Mouse (Mus musculus) CD4-positive, CD25-positive, alpha-beta regulatory T cell, adult 2 months (primary cell): ENCODE measurements around the gene Gstm6.
"Not testable (repeated sequence)": the region's sequence is repeated elsewhere in the genome, so short reads cannot be mapped to it uniquely, and the experiment has no call there.

ENCODE experiments used
- DNase-seq: peaks from one replicate; pipeline ENCODE4 v3.0.0-alpha.2; 2012; ENCODE audit warnings: low read depth, low spot score

Gene Gstm6

GRCm38 (mm10) chr3:107943239-107943990, at the start of gene Gstm6:
Gene Gstm6, minus strand, starts transcription at chr3:107943749.
- DNase-seq: no peak

GRCm38 (mm10) chr3:107986041-107986562, 42.6 kb upstream of the Gstm6 start, which contains the start of gene Gstm2:
Gene Gstm2, minus strand, starts transcription at chr3:107986453.
- no peak for DNase-seq

GRCm38 (mm10) chr3:107985141-107985540, 41.6 kb upstream of the Gstm6 start:
- not testable (repeated sequence) for DNase-seq

DNA sequence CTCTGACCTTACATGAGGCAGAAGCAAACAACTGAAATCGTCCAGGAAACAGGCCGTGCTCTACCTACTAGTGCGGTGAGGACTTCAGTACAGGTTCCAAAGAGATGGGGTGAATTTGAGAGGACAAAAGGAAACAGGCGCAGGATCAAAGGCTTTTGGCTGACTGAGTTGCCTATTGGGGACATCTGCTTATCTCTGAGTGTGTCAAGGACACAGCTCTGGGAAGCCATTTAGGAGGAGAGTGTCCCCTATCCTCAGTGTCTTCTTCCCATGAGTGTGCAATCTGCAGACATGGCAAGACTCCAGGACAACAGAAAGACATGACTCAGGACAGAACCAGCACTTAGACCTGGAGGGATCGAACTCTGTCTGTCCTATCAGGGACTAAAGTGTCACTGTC, 40.9 kb upstream of the Gstm6 start:
- no peak for DNase-seq

- DNase-seq: no peak
These were observed 40.2 kb upstream of the Gstm6 start for GRCm38 (mm10) chr3:107983771-107984170.

GRCm38 (mm10) chr3:107982726-107983125, 39.2 kb upstream of the Gstm6 start:
- no peak for DNase-seq

GRCm38 (mm10) chr3:107981261-107981660, 37.7 kb upstream of the Gstm6 start:
- no peak for DNase-seq

- DNase-seq: no peak
These were observed 34.1 kb upstream of the Gstm6 start for GRCm38 (mm10) chr3:107977691-107978090.

- no peak for DNase-seq
These were observed 30.7 kb upstream of the Gstm6 start for GRCm38 (mm10) chr3:107974237-107974636.

DNA sequence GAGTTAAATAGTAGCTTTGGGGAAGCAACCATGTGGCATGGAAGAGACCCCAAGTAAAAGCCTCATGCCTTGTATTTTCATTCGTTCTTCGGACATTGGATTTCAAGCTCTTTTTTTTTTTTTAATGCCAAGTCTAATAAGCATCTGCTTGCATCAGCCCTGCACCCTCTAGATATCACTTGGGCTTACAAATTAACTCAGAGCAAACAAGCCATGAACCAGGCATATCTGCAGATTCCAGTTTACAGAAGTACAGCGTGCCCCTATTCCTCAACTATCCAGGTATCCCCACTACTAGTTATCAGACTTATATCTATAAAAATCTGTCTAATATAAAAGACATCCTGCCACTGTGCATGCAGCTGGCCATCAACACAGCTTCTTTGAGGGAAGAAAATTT, 28.5 kb upstream of the Gstm6 start:
- no peak for DNase-seq

GRCm38 (mm10) chr3:107971101-107971500, 27.6 kb upstream of the Gstm6 start:
- DNase-seq: not testable (repeated sequence)

DNA sequence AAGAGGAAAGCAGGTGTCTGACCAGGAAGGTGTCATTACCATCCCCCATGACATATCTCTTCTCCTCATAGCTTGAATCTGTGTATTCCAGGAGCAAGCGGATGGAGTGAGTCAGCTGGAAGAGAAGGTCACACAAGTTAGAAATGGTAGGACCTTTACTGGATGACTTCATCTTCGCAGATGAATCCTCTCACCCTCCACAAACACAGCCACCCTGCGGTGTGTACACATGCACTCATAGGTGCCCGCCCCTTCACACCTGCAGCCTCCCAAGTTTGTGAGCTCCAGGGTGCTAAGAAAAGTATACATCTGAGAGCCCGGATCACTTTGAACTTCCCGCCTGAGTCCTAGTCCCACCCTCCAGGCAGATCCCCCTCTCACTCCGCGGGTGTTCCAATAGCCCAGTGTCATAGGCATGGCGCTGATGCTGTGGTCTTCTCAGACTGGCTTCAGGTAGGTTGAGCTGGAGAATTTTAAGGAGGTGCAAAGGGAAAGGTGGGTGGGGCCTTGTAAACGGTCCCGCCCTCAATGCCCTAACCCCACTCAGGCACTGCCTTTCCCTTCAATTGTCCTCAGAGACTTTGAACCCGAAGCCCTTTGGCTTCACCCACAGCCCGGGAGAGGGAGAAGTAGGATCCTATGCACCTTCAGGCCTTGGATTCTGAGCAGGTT, 25.3 kb upstream of the Gstm6 start, which contains the start of gene Gstm3:
Gene Gstm3 (minus strand): TSS at position 560 of the 672 bp plus-strand sequence.
- no peak for DNase-seq

- no peak for DNase-seq
These were observed 23.1 kb upstream of the Gstm6 start for GRCm38 (mm10) chr3:107966631-107967030.

DNA sequence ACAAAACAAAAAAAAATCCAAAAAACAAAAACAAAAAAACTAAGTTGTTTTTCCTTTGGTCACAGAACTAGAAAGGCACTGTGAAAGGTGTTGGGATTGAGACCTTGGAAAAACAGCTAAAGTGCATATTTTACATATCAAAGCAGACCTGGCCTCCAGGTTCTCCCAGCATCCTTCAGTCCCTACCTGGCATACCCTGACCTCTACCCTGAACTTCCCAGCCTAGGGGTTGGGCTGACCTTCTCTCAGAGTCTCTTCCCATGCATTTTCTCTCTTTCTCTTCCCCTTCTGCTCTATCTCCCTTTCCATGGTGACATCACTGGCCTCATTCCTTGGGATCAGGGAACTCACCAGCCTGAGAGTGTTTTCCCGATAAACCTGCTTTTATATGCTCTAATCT, 22.0 kb upstream of the Gstm6 start:
- DNase-seq: no peak

DNA sequence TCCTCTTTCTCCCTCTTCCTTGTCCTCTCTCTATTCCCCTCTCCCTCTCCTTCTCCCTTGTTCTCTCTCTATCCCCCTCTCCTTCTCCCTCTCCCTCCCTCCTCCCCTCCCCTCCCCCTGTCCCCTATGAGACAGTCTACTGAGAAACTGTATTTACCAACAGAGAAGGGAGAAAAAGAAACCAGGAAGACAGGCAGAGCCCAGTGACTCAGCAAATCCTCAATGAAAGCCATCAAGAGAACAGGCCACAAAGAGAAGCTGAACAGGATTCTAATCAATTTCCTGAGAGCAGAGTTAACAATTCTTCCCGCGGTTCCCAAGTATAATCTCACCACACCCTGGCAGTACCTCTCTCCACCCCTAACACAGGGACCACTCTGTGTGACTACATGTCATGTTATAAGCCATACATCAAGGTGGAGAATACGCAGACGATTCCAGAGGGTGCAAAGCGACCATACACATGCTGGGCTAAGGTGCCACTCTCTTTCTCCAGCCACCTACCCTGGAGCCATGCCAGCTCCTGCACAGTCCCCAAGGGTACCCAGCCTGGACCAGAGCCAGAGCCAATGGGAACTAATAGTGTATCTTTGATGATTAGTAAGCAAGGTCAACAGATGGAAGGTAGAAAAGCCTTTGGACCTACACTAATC, 21.2 kb upstream of the Gstm6 start:
- no peak for DNase-seq

GRCm38 (mm10) chr3:107964026-107964425, 20.5 kb upstream of the Gstm6 start:
- no peak for DNase-seq

- DNase-seq: not testable (repeated sequence)
These were observed 11.7 kb upstream of the Gstm6 start for GRCm38 (mm10) chr3:107955260-107955659.

DNA sequence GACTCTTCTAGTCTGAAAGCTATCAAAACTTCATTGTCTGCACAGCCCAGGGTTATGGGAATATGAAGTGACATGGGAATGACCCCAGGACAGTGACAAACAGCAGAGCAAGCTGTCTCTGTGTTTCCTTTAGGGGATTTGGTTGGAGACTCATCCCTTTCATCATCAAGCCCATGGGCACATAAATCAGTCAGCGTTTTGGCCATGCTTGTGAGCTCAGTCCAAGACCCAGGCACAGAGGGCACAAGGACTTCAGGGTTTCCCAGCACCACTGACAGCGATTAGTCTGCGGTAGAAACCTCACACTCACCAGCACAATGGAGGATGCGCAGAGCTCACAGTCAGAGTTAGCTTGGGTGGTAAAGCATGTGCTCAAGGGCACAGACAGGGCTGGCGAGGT, 10.4 kb upstream of the Gstm6 start:
- no peak for DNase-seq

GRCm38 (mm10) chr3:107953328-107953755, 9.8 kb upstream of the Gstm6 start:
- peak; percentile 31 for DNase-seq

DNA sequence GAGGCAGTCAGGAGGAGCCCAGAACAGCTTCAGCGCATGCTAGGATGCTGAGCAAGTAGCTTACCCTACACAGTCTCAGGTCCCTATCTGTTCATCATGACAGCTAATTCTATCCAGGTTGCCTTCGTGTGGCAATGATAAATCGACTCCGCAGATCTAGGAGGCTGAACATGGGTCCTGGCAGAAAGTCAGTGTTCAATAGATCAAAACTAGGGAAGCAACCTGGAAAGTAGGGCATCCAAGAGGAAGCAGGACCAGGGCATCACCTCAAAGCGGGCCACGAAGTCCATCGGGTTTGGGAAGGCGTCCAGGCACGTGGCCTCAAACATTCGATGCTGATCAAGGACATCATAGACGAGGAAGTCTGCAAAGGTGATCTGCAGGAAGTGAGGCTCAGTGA, 7.0 kb upstream of the Gstm6 start:
- DNase-seq: no peak

- DNase-seq: not testable (repeated sequence)
These were observed 5.9 kb upstream of the Gstm6 start for GRCm38 (mm10) chr3:107949461-107949860.

GRCm38 (mm10) chr3:107945729-107946128, 2.2 kb upstream of the Gstm6 start:
- DNase-seq: peak; percentile 24
